Mouse (Mus musculus) embryonic facial prominence, embryonic 14.5 days (tissue): ENCODE measurements around the gene Nudt15. TPM values are rescaled to one million over a fixed set of nuclear protein-coding genes. Genes with fewer than 3 reads are reported as not detected.

Experiments used
- ATAC-seq: fragments of 200-750 bp; cut with Nextera tagmentation; 2 replicates; pipeline ENCODE4 v1.8.0; 2017; ENCODE audit warnings: low read depth, moderate number of reproducible peaks, moderate TSS enrichment
- DNase-seq: peaks from one replicate; pipeline ENCODE4 v3.0.0-alpha.2; 2015; ENCODE audit warnings: low spot score
- H3K27ac ChIP-seq: fragments of 300-500 bp; sonication (generic); replicated peaks from 2 replicates; pipeline ENCODE4 v1.5.1; 2014; ENCODE audit warnings: low read depth, mild to moderate bottlenecking, low read length, moderate library complexity
- H3K27me3 ChIP-seq: fragments of 300-500 bp; sonication (generic); replicated peaks from 2 replicates; pipeline ENCODE4 v1.6.1; 2014; ENCODE audit warnings: low read length; ENCODE audit not compliant: control insufficient read depth, insufficient read depth
- H3K36me3 ChIP-seq: fragments of 300-500 bp; sonication (generic); 2 replicates; pipeline ENCODE4 v1.6.1; 2014; ENCODE audit warnings: low read length, mixed read lengths; ENCODE audit not compliant: control insufficient read depth, insufficient read depth
- H3K4me1 ChIP-seq: fragments of 300-500 bp; sonication (generic); 2 replicates; pipeline ENCODE4 v1.6.1; 2014; ENCODE audit warnings: antibody characterized with exemption, low read length; ENCODE audit not compliant: control insufficient read depth, insufficient read depth
- H3K4me2 ChIP-seq: fragments of 300-500 bp; sonication (generic); 2 replicates; pipeline ENCODE4 v1.6.1; 2014; ENCODE audit warnings: low read depth, mild to moderate bottlenecking, low read length, moderate library complexity, mixed read lengths
- H3K4me3 ChIP-seq: fragments of 300-500 bp; sonication (generic); 2 replicates; pipeline ENCODE4 v1.5.1; 2014; ENCODE audit warnings: low read depth, mild to moderate bottlenecking, low read length
- H3K9ac ChIP-seq: fragments of 300-500 bp; sonication (generic); 2 replicates; pipeline ENCODE4 v1.6.1; 2014; ENCODE audit warnings: low read depth, mild to moderate bottlenecking, low read length, moderate library complexity, mixed read lengths
- H3K9me3 ChIP-seq: fragments of 300-500 bp; sonication (generic); 2 replicates; pipeline ENCODE4 v1.6.1; 2016; ENCODE audit warnings: low read length; ENCODE audit not compliant: control insufficient read depth
- WGBS: fragments of 180-500 bp; shearing (Covaris S2); extraction: QIAGEN DNeasy Blood & Tissue Kit; methylation state at CpG from one replicate; pipeline ENCODE4 v1.1.7; 2014; 5-methylcytosine and 5-hydroxymethylcytosine counted together
- polyA plus RNA-seq: library from polyadenylated mRNA; unstranded; fragments of >200 nt; fragmentation: Nextera tagmentation; extraction: Ambion mirVana; gene quantifications from 2 replicates; pipeline ENCODE4 v1.2.1, GENCODE M21; 2014

Nudt15 gene
- polyA plus RNA-seq, 1 experiment from 2014 or later: 5.5 TPM

DNA sequence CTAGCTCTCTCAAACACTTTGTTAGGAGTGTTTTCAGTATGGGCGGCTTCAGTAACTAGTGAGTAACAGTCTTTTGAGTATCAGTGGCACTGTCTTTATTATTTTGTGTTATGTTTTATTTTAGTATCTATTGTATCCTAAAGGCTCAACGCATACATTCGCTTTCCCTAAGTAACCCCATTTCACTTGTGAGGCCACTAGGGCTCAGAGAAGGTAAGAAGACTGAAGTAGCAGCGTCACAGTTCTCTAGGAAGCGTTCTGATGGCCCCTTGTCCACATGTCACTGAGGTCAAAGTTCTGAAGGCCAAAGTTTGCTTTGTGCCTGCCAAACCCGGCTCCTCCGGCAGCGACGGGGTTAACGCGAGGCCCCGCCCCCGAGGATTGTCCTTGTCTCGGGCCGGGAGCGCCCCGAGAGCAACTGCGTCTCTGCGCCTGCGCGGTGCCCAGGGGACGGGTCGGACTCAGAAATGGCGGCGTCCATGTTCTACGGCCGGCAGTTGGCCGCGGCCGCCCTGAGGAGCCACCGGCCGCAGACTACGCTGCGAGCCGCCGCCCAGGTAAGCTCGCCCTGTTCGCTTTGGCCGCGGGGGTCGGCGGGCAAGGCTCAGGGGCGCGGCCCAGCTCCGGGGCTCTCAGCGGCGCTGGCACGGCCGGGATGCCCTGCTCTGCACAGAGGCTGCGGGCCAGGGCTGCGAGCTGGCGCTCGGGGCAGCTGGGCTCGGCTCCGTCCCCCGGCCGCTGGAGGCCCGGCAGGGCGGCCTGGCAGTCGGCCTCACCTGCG, 4.5 kb upstream of the Nudt15 start:
- DNase-seq: peak; percentile 96
- peak; percentile 97 for ATAC-seq

DNA sequence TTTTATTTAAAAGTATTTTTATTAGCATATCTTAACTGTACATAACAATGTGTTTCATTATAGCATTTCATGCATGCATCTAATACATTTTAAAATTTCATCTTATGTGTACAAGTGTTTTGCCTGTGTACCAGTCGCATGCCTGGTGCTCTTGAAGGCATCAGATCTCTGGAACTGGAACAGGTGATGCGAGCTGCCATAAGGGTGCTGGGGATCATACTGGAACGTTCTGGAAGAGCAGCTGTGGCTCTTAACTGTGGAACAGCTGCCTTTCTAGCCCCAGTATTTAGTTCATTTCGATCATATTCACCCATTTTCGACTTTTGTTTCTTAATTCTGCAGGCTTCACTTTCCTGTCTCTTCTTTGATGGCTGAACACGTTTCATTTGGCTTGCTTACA, 3.1 kb upstream of the Nudt15 start:
- WGBS: 76% methylated on average over 6 of the region's 6 CpGs

More for the DNA sequence above, 4.5 kb upstream of the Nudt15 start:
- H3K9ac ChIP-seq: peak overlapping the region; percentile 93
- H3K9me3 ChIP-seq: no peaks in the 10 kb centered on the region
- peaks cover 9% of the 10 kb centered on the region; the same call in 1 of the 2 replicates for H3K36me3 ChIP-seq
- 6% methylated on average over 36 of the region's 61 CpGs for WGBS
- peaks cover 5% of the 10 kb centered on the region; the same call in 1 of the 2 replicates for H3K4me1 ChIP-seq
- no peaks in the 10 kb centered on the region for H3K27me3 ChIP-seq
- H3K4me3 ChIP-seq: peak overlapping the region; percentile 98
- peak overlapping the region; percentile 77 for H3K4me2 ChIP-seq
- peak overlapping the region; percentile 65 for H3K27ac ChIP-seq

DNA sequence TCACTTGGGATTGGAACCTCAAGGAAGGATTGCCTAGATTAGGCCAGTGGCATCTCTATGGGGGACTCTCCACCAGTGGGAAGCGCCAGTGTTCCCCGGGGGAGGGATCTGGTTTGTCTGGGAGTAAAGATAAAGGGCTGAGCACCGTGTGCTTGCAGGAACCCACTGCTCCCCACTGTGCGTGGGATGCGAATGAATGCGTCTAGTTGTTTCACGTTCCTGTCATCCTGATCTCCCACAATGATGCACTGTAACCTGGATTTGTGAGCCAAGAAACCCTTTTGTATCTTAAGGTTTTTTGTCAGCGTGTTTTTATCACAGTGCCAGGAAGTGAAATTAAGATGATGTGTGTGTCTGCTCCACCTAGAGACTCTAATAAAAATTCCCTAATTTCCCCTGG, 2.7 kb upstream of the Nudt15 start:
- Histone ChIP-seq H3K4me1 (peaks cover 5% of the 10 kb centered on the region; the same call in 1 of the 2 replicates), H3K27ac (no peak overlapping the region), H3K4me3 (no peak overlapping the region), H3K27me3 (no peaks in the 10 kb centered on the region), H3K9ac (no peak overlapping the region), H3K9me3 (no peaks in the 10 kb centered on the region), H3K4me2 (no peak overlapping the region), H3K36me3 (peaks cover 2% of the 10 kb centered on the region; the same call in 1 of the 2 replicates)
- no peak for DNase-seq
- no peak for ATAC-seq
- WGBS: 49% methylated on average over 8 of the region's 8 CpGs

More for the DNA sequence above, 3.1 kb upstream of the Nudt15 start:
- Histone ChIP-seq H3K9me3 (no peaks in the 10 kb centered on the region), H3K27me3 (no peaks in the 10 kb centered on the region), H3K36me3 (peaks cover 6% of the 10 kb centered on the region; the same call in 1 of the 2 replicates), H3K27ac (no peak overlapping the region), H3K4me3 (no peak overlapping the region), H3K4me2 (no peak overlapping the region), H3K4me1 (peaks cover 5% of the 10 kb centered on the region; the same call in 1 of the 2 replicates), H3K9ac (no peak overlapping the region)
- peak; percentile 19 for DNase-seq
- ATAC-seq: no peak

DNA sequence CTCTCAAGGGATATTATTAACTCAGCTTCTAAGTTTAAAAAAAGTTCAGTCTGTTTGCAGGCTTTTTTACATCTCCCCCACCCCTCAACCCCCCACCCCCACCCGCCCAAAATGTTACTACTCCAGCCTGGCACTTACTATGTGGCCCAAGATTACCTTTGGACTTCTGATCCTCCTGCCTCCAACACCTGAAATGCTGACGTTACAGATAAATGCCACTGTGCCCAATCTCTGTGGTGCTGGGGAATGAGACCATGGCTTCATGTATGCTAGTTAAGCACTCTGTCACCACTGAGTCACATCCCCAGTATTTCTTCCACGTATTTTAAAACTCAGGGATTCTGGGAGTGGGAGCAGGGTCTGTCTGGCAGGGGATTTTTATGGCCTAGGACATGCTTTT, 2.2 kb upstream of the Nudt15 start:
- Histone ChIP-seq H3K9ac (no peak overlapping the region), H3K9me3 (no peaks in the 10 kb centered on the region), H3K27me3 (no peaks in the 10 kb centered on the region), H3K4me2 (no peak overlapping the region), H3K27ac (no peak overlapping the region), H3K4me3 (no peak overlapping the region), H3K4me1 (peaks cover 5% of the 10 kb centered on the region; the same call in 1 of the 2 replicates), H3K36me3 (no peaks in the 10 kb centered on the region)
- no peak for ATAC-seq
- no peak for DNase-seq
- WGBS: 63% methylated on average over 3 of the region's 3 CpGs

DNA sequence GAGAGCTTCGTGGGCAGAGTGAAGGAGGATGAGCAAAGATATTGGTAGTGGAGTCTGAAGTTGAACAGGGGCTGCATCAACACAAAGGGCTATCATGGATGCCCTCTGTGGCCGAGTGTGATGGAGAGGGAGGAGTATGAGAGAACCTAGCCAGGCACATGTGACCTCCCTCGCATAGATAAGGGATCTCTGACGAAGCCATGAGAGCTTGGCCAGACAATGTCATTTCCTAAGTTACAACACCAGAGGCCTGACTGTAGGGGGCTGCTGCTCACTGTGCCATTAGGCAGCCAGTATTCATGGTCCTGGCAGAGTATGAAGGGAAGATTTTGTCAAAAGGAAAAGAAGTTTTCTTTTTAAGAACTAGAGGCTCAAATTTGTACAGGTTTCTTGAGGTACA, 1.0 kb downstream of the Nudt15 start:
- H3K27ac ChIP-seq: no peak overlapping the region
- H3K4me2 ChIP-seq: no peak overlapping the region
- no peak overlapping the region for H3K9ac ChIP-seq
- H3K9me3 ChIP-seq: no peaks in the 10 kb centered on the region
- no peaks in the 10 kb centered on the region for H3K4me1 ChIP-seq
- H3K27me3 ChIP-seq: no peaks in the 10 kb centered on the region
- ATAC-seq (no peak), DNase-seq (no peak)
- H3K36me3 ChIP-seq: no peaks in the 10 kb centered on the region
- no peak overlapping the region for H3K4me3 ChIP-seq
- WGBS: 56% methylated on average over 4 of the region's 4 CpGs

DNA sequence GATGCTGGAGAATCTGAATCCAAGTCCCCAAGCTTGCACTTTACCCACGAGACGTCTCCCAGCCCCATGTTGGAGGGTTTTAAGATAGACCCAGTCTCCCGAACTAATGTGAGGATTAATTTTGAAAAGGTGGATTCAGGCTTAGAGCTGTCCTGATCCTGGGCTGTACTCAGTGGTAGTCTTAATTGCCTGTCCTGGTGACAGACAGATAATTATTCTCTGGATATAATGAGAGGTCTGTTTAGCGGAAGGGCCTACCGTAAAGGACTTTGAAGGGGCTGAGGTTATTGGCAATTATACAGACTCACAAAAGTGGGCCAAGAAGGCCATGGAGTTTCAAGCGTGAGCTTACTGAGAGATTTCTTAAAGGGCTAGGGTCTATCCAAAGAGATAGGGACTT, 4.3 kb downstream of the Nudt15 start:
- Histone ChIP-seq H3K4me3 (no peak overlapping the region), H3K4me1 (no peaks in the 10 kb centered on the region), H3K27me3 (no peaks in the 10 kb centered on the region), H3K27ac (no peak overlapping the region), H3K9ac (no peak overlapping the region), H3K9me3 (no peaks in the 10 kb centered on the region), H3K4me2 (no peak overlapping the region), H3K36me3 (no peaks in the 10 kb centered on the region)
- ATAC-seq (no peak), DNase-seq (no peak)
- 53% methylated on average over 6 of the region's 6 CpGs for WGBS

DNA sequence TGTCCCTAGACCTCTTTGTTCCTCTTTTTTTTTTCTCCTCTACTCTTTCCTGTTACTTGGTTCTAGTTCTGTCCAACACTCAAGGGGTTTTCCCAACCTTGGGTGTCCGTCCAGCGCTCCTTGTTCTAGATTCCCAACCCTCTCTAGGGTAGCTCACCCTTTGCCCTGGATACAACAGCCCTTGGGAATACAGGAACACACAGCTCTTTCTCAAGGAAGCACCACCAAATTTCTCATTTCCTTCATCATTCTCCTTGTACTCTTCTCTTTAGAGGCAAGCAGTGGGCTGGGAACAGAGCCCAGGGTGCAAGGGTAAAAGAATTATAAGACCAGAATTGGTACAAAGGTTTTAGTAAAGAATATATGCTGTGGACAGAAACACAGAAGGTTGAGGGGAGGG, 12.4 kb downstream of the Nudt15 start:
- no peak for DNase-seq
- H3K27me3 ChIP-seq: no peaks in the 10 kb centered on the region
- H3K4me2 ChIP-seq: no peak overlapping the region
- no peaks in the 10 kb centered on the region for H3K36me3 ChIP-seq
- WGBS: 76% methylated on average over 2 of the region's 2 CpGs
- H3K27ac ChIP-seq: no peak overlapping the region
- no peaks in the 10 kb centered on the region for H3K9me3 ChIP-seq
- no peaks in the 10 kb centered on the region for H3K4me1 ChIP-seq
- no peak for ATAC-seq
- H3K4me3 ChIP-seq: no peak overlapping the region
- H3K9ac ChIP-seq: no peak overlapping the region

DNA sequence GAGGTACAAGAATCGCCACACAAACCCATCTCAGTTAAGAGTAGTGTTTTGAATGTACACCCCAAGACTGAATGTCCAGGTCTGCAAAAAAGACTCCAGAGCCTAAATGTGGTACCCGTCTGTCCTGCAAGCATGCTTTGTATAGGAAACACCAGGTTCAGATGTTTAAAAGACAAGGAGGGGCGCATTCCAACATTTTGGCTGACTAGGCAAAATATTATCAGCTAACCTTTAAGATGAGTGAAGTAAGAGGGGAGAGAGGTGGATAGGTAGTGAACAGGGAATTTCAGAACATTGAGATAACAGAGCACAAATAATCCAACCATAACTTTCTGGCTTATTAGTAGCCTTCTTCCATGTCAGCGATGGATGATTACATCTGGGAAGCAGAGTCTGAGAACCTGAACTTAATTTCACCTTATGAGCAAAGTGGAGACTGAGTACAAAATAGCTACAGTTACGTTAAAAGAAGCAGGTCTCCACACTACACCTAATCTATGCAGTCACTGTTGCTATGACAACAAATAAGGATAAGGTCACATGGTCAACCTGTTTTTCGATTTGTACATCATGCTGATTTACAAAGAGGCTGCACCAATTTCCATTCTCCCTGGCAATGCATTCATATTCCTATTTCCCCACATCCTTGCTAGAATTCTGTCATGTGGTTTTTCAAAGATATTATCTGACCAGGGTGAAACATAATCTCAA, 14.1 kb downstream of the Nudt15 start:
- Histone ChIP-seq H3K27ac (no peak overlapping the region), H3K9me3 (no peaks in the 10 kb centered on the region), H3K4me3 (no peak overlapping the region), H3K36me3 (no peaks in the 10 kb centered on the region), H3K4me2 (no peak overlapping the region), H3K27me3 (no peaks in the 10 kb centered on the region), H3K9ac (no peak overlapping the region), H3K4me1 (no peaks in the 10 kb centered on the region)
- 62% methylated on average over 6 of the region's 6 CpGs for WGBS
- DNase-seq: no peak
- ATAC-seq: 0 out of 2 replicates have a peak, but pooled peaks have one; percentile 18
